Mouse (Mus musculus) gastrocnemius, postnatal 36 days (tissue): ENCODE measurements at regions not wholly inside any gene's neighbourhood (a gene's known extent, or its start where the extent isn't known, plus 50 kb on each side); places are given as distances from the start of the nearest gene placed in this dataset.

Source experiments
- DNase-seq, 2 experiments: peaks; one replicate each; pipeline ENCODE4 v3.0.0; 2022
- intact Hi-C: fragments of 180-260 bp; cut with DNase I; formaldehyde crosslinking; loops from one replicate; pipeline ENCODE4 v1.15.1; 2025

DNA sequence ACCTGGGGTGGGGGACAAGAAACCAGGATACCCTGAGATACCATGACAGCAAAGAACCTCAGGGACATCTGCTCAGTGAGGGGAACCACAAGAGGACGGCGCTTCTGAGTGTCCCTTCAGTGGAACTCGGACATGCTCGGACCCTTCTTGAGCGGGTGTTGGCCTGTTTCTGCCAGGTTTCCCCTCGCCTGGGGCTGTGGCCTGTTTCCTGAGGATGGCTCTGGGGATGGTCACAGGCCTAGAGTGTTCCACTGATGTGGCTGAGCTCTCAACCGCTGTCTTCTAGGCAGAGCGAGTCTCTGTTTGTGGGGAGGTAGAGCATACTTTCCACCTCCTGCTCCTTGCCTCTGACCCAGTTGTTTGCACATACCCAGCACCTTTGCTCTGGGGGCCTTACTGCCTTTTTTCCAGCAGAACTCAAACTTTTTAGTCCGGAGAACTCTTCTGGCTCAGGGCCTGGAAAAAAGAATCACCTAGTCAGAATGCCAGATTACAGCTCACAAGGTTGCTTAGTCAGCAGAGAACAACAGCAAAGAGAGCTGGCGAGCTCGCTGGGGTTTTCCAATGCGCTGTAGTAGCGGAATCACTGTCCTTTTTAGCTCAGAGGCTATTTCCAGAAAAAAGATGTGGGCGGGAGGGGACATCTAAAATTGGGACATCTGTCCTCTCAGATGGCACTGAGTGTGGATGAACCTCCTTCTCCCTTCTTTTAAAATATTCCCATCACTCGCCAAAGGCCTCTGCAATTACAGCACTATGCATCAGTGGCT, 65.3 kb downstream of the Med10 start:
- DNase-seq = no peak
- intact Hi-C loops = no loop called here

DNA sequence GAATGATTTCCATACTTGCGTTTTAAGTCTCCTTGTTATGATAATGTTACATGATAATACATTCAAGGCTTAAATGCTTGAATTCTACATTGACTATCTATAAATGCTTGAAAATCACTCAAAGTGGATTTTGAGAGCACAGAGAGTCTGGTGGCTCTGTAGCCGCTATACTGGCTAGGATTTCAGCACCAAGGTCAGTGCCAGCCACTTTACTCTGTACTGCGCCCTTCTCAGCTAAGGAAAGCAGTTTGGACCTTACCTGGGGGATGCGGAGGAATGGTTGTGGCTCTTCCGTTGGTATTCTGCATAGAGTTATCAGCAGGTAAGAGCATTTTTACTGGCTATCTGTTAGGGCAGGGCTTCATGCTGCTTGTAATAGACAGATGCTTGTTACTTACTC, 94.3 kb downstream of the Med10 start:
- intact Hi-C loops = no loop called here

DNA sequence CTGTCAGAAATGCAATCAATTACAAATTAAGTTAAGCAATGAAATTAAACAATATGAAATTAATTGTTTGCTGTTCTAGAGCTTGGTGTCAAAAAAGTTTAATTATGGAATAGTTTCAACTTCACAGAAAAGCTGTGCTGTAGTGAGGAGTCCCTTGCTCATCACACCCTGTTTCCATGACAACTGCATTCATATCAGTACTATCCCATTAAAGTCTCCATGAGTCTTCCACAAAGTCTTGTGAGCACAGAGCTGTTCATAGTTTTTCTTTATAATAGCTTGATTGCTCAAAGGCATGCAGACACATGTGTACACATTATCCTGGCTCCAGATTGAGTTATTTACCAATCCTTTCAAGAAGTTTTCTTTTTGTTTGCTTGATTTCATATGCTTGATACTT, 98.9 kb downstream of the Med10 start:
- intact Hi-C loops = no loop called here
- DNase-seq = no peak

More for the DNA sequence above, 94.3 kb downstream of the Med10 start:
- no peak for DNase-seq

DNA sequence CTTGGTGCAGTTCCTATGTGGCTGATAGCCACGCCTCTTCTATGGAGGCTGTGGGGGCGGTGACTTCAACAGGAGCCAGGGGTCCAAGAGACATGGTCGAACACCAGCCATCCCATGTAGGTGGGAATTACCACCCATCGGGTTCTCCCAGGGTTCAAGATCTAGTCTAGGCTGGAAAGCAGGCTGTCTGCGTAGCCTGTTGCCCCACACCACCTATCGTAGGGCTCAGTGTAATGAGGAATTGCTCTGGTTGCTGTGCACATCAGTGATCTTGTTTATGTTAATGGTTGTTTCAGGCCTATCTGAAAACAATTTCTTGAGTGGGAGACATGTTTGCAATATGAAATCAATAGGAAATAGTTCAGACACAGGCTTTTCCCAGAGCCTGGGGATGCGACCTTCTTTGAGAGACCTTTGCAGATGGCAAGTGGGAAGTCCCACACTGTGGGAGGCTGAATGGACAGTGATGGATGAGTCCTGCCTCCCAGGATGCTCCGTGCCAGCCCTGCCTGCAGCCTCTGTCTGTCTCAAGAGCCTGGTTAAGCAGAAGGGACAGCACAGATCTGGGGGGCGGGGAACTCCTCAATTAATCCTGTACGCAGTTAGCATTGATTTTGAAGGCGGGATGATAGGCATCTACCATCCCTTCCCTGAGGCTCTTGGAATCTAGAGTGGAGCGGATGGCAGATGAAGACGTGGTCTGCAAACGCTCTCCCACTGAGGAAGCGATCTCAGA, 104.8 kb downstream of the Med10 start:
- intact Hi-C loops = no loop called here
- no peak for DNase-seq

DNA sequence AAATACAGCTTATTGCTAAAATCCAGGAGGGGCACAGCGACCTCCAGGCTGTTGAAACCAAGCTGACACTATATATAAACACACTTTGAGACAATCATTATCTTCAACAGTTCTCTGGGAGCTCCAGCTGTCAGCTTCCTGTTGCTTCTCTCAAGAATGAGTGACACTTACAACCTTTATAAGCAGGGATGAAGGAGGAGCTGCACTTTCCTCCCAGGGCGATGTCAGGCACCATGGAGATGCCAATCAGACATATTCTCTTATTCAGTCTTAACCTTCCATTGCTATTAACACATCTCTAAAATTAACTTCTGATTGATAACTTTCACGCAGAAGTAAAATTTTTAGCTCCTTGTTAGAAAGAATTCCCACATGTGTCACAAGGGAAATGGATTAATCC, 113.6 kb downstream of the Med10 start:
- intact Hi-C loops = no loop called here
- DNase-seq = no peak

DNA sequence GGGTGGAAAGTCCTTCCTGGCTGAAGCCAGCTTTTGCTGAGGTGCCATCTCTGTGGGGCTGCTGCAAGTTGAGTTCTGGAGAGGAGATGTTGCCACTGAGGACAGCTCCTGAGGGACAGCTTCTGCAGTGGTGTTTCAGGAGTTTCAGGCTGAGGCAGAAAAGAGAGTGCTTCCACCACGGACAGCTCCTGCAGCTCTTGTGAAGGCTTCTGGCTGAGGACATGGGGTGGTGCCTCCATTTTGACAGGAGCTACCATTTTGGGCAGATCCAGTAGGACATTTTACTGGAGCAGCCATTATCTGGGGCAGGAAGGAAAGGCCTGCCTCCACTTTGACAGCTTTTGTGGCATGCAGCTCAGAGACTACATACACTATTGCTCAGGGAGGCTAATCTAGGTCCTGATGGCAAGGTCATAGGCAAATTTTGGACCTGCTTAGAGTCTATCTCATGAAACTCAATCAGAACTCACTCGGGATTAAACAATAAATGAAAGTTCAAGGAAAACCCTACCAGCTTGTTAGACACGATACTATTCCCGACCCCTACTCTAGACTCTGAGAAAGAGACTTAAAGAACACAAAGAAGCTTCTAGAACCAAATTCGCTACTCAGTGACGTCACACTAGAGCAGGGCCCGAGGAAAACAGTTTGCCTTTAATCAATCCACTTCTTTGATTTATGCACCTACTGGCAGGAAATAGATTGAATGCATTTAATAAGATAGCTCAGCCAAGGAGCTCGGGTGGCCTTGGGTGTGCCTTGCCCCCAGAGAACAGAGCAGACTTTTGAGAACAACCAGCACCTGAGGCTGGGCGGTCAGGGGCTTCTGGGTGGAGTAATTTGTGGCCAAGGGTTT, 130.7 kb downstream of the Med10 start:
- DNase-seq = no peak
- intact Hi-C loops = no loop called here

DNA sequence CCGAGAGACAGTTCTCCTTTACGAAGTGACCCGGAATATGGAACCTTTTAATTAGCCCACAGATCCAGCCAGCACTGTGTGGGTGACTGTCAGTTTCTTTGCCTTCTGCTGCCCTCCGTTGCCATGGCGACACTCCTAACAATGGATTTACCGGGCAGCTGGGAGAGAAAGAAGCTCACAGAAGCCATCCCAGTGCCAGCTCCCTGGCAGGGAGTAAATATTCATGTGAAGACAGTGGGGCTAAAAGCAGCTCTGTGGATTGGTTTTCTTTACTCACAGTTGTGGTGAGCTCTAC, 131.3 kb downstream of the Med10 start:
- DNase-seq = no peak
- intact Hi-C loops = no loop called here

DNA sequence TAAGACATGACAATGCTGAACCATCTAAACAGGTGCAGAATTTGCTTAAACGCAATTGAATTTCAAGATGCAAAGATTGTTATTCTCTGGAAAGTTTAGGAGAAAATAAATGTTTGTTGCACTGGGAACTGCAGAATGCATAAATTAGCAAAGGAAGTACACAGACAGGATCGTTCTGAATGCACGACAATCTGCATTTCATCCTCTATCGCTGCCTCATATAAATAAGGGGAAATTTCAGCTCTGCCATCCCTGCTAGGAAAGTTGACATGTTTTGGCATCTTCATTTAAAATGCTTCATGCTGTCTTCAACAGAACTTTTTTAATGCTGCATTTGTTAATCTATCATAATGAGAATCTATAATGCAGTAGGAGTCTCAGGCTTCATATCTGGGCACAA, 137.6 kb downstream of the Med10 start:
- intact Hi-C loops = no loop called here
- DNase-seq = no peak

DNA sequence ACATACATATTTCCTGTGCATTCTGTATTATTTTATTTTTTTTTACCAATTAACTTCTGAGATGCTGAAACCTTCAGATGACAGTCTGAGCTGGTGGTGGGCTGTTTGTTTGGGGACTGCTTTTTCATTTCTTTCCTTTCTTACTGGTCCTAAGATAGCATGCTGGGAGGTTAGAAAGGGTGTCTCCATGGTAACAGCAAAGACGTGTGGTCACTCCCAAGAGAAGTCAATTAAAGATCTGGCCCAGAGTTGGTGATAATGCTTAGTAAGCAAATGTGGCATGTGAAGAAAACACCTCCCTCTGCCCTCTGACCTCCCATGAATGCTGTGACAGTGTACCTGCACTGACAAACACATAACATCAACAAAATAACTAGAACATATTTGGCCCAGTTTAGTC, 142.5 kb downstream of the Med10 start:
- intact Hi-C loops = no loop called here
- no peak for DNase-seq

DNA sequence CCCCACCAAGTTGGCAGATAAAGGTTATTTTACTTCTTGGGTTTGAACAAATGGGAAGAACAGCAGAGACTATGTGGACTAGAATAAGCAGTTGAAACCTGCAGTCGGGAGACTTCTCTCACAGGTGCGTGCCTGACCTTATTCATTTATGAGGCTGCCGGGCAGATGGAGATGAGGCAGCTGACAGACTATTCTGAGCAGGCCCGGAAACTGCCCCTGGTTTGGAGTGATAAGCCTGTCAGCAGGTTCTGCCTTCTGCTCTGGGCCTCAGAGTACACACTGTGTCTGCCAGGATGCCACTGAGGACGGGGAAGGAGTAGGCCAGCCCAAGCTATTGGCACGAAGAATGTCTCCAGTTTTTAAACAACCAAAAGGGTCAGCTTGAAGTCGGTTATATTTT, 144.4 kb downstream of the Med10 start:
- DNase-seq = no peak
- intact Hi-C loops = no loop called here

DNA sequence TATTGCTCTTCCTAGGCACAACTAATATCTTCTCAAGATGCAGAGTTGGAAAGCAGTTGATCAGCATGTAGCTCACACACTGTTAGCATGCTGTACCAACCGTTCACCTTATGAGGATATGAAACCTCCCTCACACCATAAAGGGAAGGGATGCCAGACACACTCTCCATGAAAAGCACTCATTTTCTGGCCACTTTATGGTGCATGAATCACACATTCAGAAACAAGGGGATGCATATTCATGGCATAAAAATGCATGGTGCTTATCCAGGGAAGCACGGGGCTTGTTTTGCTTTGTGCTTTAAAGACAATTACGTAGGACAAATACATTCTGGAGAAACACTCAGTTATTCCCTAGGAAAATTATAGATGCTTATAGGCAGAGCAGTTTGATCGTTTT, 149.9 kb downstream of the Med10 start:
- DNase-seq = no peak
- intact Hi-C loops = no loop called here

DNA sequence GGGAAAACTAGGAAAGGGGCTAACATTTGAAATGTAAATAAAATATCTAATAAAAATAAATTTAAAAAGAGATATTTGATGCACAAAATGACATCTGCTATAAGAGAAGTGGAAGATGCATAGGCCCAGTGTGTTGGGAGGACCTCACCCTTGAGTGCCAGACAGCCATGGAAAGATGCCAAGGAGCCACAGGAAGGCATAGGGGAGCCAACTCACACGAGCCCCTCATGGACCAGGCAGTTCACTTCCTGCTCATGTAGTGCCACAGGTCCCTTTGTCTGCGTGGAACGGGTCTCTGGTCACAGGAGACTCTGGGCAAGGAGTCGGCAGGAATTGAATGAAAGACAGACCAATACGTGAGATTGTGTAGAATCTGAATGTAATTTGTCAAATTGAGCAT, 152.0 kb downstream of the Med10 start:
- no peak for DNase-seq
- intact Hi-C loops = no loop called here

DNA sequence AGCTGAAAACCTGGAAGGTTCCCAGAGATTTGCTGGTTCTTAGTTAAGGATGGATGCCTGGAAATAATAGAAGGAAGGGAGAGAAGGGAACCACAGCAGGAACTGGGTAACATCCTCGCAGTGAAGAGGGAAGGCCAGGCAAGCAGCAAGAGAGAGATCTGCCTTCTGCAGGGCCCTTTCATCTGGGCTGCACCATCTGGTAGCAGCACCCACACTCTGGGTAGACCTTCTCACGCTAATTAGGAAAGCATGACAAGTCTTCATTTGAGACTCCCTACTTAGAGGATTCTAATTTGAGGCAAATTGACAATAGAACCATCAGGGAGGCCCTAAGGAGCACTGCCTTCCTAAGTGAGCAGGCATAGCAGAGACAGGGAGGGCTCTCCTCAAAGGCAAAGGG, 153.3 kb downstream of the Med10 start:
- intact Hi-C loops = no loop called here
- DNase-seq = no peak

DNA sequence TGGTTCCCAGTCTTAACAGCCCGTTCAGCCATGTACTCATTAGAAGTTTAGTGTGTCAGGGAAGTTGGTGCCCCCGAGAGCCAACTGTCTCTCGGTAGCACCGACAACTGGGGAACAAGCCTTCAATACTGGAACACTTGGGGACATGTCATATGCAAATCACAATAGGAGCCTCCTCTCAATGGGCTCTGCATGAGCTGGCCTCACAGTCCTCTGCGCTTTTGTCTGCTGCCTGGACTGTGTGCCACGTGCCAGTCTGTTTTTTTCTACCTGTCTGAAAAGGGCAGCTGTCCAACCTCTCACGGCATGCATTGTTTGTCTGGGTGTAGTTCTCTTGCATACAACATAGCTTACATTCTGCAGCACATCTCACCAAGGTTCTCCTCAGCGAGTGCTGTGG, 161.7 kb downstream of the Med10 start:
- DNase-seq = no peak
- intact Hi-C loops = no loop called here

DNA sequence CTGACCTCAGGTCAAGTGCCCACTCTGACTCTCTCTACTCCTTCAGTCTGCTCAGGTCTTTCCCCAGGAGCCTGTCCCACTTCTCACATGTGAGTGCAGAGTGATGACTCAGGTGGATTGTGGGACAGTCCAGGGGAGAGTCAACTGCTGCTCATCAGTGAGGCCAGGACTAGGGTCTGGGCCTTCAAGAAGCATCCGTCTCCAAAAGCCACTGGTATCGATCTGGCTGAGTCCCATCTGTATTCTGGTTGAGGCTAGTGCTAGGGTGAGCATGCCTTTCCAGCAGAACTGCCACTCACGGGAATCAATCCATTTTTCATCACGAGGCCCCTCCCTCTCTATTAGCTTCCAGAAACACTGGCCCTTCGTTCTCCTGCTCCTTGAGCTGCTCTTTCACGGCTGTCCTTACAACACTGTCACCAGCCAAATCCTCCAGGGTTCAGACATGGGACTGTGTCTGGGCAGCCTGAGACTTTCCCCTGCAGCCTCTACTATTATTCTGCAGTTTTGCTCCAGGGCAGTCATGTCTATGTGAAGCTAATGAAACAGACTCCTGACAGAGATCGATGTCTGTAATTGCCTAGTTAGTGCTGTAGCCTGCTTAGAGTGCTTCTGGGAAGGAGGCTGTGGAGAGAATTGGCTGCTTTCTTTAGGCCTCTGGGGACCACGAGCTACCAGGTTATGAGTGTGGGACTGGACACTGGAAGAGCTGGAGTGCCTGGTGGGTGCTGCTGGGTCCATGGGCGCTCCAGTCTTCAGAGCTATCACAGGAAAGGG, 169.3 kb downstream of the Med10 start:
- DNase-seq = no peak
- intact Hi-C loops = no loop called here

DNA sequence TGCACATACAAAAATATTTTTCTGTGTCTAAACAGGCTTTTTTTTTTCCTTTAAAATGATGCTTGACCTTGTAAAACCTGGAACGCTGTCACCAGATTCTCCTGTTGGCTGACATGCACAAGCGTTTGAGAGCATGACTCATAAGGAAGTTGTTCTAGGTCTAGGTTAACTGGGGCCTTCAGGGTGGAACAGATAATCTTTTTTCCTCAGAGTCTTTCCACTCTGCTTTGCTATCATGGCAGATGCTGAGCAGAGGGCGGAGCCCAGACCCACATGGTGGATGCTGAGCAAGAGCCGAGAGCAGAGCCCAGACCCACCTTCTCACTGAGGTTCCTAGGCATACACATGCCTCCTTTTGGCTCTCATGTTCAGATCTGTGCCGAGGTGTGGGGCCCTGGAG, 172.6 kb downstream of the Med10 start:
- intact Hi-C loops = no loop called here

DNA sequence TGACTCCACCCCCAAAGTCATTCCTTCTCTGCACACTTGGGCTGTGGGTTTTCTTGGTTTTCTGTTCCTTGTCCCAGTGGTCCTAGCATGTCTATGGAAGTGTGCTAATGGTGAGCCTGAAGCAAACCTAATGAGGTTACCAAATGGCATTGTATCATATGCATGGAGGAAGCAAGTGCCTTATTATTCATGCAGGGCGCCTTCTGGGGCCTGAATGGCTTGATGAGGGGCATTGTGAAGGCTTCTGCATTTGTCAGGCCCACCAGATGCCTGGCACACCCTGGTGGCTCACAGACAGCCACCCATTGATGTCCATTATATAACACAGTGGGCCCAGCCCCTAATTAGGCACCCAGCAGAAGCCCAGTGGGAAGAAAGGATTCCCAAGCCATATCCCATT, 182.0 kb downstream of the Med10 start:
- intact Hi-C loops = no loop called here
- DNase-seq = no peak

More for the DNA sequence above, 172.6 kb downstream of the Med10 start:
- DNase-seq = no peak

DNA sequence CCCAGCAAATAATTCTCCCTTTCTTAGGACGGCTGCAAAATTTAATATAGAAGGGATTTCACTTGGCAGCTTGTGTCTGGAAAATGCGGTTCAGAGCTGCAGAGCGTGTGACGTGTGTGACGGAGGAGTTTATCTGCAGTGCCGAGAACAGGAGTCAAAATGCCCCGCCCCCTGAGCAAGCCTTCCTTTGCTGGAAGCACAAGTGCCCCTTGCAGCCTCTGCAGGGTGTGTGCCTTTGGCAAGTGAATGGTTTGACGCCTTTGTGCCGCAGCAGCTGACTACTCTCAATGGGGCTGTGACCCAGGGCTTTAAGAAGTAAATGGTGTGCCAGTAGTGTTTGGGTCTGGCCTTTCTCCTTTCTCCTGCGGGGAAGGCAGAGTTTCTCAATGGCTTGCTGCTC, 185.0 kb downstream of the Med10 start:
- intact Hi-C loops = no loop called here
- DNase-seq = no peak

DNA sequence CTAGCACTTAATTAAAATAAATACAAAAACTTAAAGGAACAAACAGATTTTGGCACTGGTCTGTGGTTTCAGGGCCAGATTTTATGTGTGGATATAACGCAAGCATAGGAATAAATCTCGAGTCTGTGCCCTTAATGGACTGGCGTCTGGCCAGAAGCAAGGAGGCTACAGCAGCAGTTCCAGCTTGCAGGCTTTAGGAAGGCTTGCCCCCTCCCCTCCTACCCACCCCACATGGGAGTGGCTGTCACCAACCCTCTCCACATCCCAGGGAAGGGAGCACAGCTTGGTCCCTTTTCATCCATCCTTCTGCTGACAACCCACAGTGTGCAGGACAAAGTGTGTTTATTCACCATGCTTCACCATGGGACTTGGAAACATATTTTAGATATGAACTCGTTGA, 186.1 kb downstream of the Med10 start:
- no peak for DNase-seq
- intact Hi-C loops = no loop called here

DNA sequence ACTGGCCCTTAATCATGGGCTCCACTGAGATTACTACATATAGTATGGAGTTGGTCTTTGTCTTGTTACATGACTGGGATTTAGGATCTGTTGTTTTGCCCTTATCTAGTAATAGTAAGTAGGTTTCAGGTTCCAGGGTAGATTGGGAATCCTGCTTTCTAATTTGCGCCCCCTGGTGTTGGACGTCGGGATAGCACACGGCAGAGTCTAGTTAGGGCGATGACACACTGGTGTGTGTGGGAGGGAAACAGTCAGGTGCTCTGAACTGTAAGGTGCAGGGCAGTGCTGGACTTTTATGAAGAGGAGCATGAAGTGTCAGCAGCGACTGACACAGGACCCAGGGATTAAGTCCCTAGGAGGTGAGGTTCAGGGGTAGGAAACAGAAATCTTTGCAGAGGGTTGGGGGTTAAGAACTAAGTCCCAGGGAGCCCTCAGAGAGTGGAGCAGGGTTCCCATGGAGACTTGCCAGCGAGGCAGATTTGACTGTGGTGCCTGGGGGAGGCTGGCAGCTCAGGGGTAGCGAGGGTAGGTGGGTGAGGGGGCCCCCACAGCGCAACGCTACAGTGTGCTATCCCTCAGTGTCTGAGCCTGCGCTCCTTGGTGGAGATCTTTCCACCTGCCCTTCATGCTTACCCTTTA, 189.2 kb downstream of the Med10 start:
- DNase-seq = peak; percentile 30 to 32
- intact Hi-C loops = loop anchor here (5.0 kb wide), 1 partner anchor 249 kb away; no protein-coding TSS in a partner anchor
